Mouse (Mus musculus): ENCODE results near the gene Il23r. TPM values are rescaled to one million over a fixed set of nuclear protein-coding genes. Genes with fewer than 3 reads are reported as not detected.

Gene Il23r
- total RNA-seq, 2 experiments from 2014 or later, result 0.14 TPM; not detected in 1

DNA sequence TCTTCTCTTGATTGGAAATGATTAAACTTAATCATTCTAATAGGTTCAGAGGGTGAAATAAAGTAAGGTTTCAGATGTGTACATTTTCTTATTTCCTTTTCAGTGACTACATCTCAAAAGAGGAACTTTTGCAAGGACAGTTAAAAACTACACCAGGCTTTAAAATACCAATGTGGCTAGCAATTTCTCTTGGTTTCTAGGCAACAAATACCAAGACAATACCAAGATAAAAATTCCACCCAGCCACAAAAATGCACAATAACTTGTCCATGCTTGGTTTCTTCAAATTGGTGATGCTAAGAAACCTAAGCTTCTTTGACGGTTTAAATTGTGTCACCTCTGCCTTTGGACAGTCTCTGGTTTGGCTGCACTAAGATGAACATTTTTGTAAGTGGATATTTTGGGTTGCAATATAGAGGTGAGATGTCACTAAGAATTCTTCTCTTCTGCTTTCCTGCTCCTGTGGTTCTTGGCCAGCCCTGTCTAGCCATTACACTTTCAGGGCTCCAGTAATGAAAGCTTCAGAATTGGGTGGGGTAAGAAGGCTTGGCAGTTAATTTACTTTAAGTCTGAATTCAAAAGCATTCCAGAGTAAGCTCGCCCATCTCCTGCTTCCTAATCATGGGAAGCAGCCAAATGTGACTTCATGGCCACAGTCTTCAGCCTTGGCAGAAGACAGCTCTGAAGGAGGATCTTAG is 56.8 kb downstream of the Il23r start:
- no peak for DNase-seq (ENCODE audit: low spot score in 2 of 2)

- no peak for DNase-seq (ENCODE audit: low spot score in 2 of 2)
Observed at GRCm38 (mm10) chr6:67431808-67432207, 59.8 kb downstream of the Il23r start.

- DNase-seq (ENCODE audit: low spot score in 2 of 2), result no peak
Observed at GRCm38 (mm10) chr6:67421761-67422160, 69.9 kb downstream of the Il23r start.

GRCm38 (mm10) chr6:67416557-67416956 is 75.1 kb downstream of the Il23r start:
- DNase-seq (ENCODE audit: low spot score in 2 of 2), result no peak

DNA sequence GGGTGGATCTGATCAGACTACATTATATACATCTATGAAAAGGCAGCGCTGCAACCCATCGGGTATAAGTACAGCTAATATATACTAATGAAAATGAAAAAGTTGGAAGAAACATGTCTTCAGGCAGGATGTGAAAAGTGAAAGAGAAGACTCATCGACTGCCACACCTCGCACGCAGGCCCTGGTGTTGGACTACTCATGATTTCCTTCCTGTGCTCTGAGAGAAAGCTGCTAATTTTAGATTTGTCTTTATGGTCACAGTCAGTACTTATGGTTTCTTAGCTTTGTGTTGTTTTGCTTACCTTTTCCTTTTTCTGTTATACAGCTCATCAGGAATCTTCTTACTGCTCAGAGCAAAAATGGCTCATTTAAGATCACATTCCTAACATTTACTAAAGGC is 76.4 kb downstream of the Il23r start:
- no peak for DNase-seq (ENCODE audit: low spot score in 2 of 2)

GRCm38 (mm10) chr6:67413378-67413777 is 78.3 kb downstream of the Il23r start:
- no peak for DNase-seq (ENCODE audit: low spot score in 2 of 2)

- no peak for DNase-seq (ENCODE audit: low spot score in 2 of 2)
Observed at GRCm38 (mm10) chr6:67405281-67405682, 86.4 kb downstream of the Il23r start.

- DNase-seq (ENCODE audit: low spot score in 2 of 2), result no peak
Observed at GRCm38 (mm10) chr6:67399551-67399950, 92.1 kb downstream of the Il23r start.

- peak in 1 of 2 experiments; percentile 12 for DNase-seq (ENCODE audit: low spot score in 2 of 2)
Observed at GRCm38 (mm10) chr6:67375982-67376391, 115.7 kb downstream of the Il23r start, which contains the start of gene Il12rb2. Il12rb2 (minus strand) TSS chr6:67376188.

Other genes with a start within 250 kb of the Il23r start
- gene Il12rb2, start 115.7 kb downstream of the Il23r start, total RNA-seq (2021), result under 1 TPM in 1 of 2 experiments, not detected in 1; 0.11 TPM
- 1 to 10 TPM; 2.0 to 2.7 TPM for gene Tacstd2, start 43.9 kb upstream of the Il23r start, total RNA-seq (2021)

All from layer of hippocampus, postnatal 10 days (tissue).